Mouse (Mus musculus) liver, postnatal 0 days (tissue): ENCODE data around the gene Tmem18. TPM values are rescaled to one million over a fixed set of nuclear protein-coding genes. Genes with fewer than 3 reads are reported as not detected.

Source experiments
- ATAC-seq: fragments of 200-750 bp; cut with Nextera tagmentation; 2 replicates; pipeline ENCODE4 v1.8.0; 2017; ENCODE audit warnings: mild to moderate bottlenecking, moderate library complexity
- DNase-seq: peaks from one replicate; pipeline ENCODE4 v3.0.0-alpha.2; 2016
- H3K27ac ChIP-seq: fragments of 300-500 bp; sonication (generic); 2 replicates; pipeline ENCODE4 v1.5.1; 2014; ENCODE audit warnings: antibody characterized with exemption, moderate library complexity, mild to moderate bottlenecking, low read depth
- H3K27me3 ChIP-seq: fragments of 300-500 bp; sonication (generic); 2 replicates; pipeline ENCODE4 v1.6.1; 2014; ENCODE audit warnings: low read length, control low read depth, mixed read lengths; ENCODE audit not compliant: insufficient read depth
- H3K36me3 ChIP-seq: fragments of 300-500 bp; sonication (generic); replicated peaks from 2 replicates; pipeline ENCODE4 v1.6.1; 2014; ENCODE audit warnings: mild to moderate bottlenecking, control low read depth, low read length, moderate library complexity, mixed read lengths; ENCODE audit not compliant: insufficient read depth
- H3K4me1 ChIP-seq: fragments of 300-500 bp; sonication (generic); 2 replicates; pipeline ENCODE4 v1.6.1; 2014; ENCODE audit warnings: antibody characterized with exemption, mild to moderate bottlenecking, control low read depth; ENCODE audit not compliant: insufficient read depth
- H3K4me2 ChIP-seq: fragments of 300-500 bp; sonication (generic); 2 replicates; pipeline ENCODE4 v1.6.1; 2014; ENCODE audit warnings: low read depth, mild to moderate bottlenecking, low read length, moderate library complexity, mixed read lengths
- H3K4me3 ChIP-seq: fragments of 300-500 bp; sonication (generic); 2 replicates; pipeline ENCODE4 v1.5.1; 2014; ENCODE audit warnings: low read depth, low read length
- H3K9ac ChIP-seq: fragments of 300-500 bp; sonication (generic); replicated peaks from 2 replicates; pipeline ENCODE4 v1.6.1; 2014; ENCODE audit warnings: mild to moderate bottlenecking, moderate library complexity
- H3K9me3 ChIP-seq: fragments of 300-500 bp; sonication (generic); 2 replicates; pipeline ENCODE4 v1.6.1; 2016; ENCODE audit warnings: mild to moderate bottlenecking, control low read depth, low read length, mixed read lengths
- CTCF ChIP-seq: sonication (generic); IDR thresholded peaks from 2 replicates; pipeline ENCODE4 v1.5.1; 2016; ENCODE audit warnings: antibody characterized with exemption, low read depth
- EP300 ChIP-seq: IDR thresholded peaks from 2 replicates; pipeline ENCODE4 v1.6.1; 2016; ENCODE audit warnings: antibody characterized with exemption, low read depth, mild to moderate bottlenecking
- WGBS: fragments of 180-500 bp; shearing (Covaris S2); extraction: QIAGEN DNeasy Blood & Tissue Kit; methylation state at CpG from one replicate; pipeline ENCODE4 v1.1.7; 2014; ENCODE audit not compliant: insufficient replicate concordance; 5-methylcytosine and 5-hydroxymethylcytosine counted together
- polyA plus RNA-seq: library from polyadenylated mRNA; unstranded; fragments of >200 nt; fragmentation: Nextera tagmentation; extraction: Ambion mirVana; gene quantifications from 2 replicates; pipeline ENCODE4 v1.2.1, GENCODE M21; 2015

Tmem18 gene
- polyA plus RNA-seq, 1 experiment from 2014 or later = 5.1 TPM

GRCm38 (mm10) chr12:30583586-30584355, 455 bp upstream of the Tmem18 start:
- Histone ChIP-seq H3K9me3 (no peaks in the 10 kb centered on the region), H3K9ac (peak overlapping the region; percentile 80), H3K36me3 (peaks cover 9% of the 10 kb centered on the region), H3K27ac (no peak overlapping the region; the same call in 1 of the 2 replicates), H3K4me2 (peak overlapping the region; percentile 92), H3K4me3 (peak overlapping the region; percentile 66), H3K27me3 (no peaks in the 10 kb centered on the region), H3K4me1 (peaks cover 14% of the 10 kb centered on the region)
- TF ChIP-seq EP300 = no peak
- no peak for TF ChIP-seq CTCF
- DNase-seq (no peak), ATAC-seq (peak; percentile 28)
- WGBS = 17% methylated on average over 12 of the region's 12 CpGs

DNA sequence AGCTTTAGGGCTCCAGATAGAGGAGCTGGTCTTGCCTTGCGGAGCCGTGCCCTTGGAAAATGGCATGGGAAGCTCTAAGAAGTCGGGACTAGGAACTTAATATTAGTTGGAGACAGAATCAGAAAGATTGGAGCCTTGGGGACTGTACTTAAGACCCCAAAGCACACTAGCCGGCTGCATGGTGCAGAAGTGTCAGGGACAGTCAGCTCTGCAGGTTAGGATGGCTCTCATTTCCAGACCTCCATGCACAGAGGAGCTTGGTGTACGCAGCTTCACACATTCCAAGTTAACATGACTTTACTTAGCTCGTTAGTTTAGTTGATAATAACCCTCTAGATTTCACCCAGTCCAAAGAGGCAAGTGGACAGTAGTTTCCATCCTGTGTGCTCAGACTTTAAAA, 637 bp downstream of the Tmem18 start:
- Histone ChIP-seq H3K27ac (peak overlapping the region; percentile 29; the same call in 1 of the 2 replicates), H3K9ac (peak overlapping the region; percentile 80), H3K4me2 (peak overlapping the region; percentile 92), H3K9me3 (no peaks in the 10 kb centered on the region), H3K36me3 (peaks cover 16% of the 10 kb centered on the region), H3K27me3 (no peaks in the 10 kb centered on the region), H3K4me3 (peak overlapping the region; percentile 66), H3K4me1 (peaks cover 14% of the 10 kb centered on the region)
- no peak for DNase-seq
- peak; percentile 35 for ATAC-seq
- WGBS = 8% methylated on average over 6 of the region's 6 CpGs
- no peak for TF ChIP-seq EP300
- no peak for TF ChIP-seq CTCF

DNA sequence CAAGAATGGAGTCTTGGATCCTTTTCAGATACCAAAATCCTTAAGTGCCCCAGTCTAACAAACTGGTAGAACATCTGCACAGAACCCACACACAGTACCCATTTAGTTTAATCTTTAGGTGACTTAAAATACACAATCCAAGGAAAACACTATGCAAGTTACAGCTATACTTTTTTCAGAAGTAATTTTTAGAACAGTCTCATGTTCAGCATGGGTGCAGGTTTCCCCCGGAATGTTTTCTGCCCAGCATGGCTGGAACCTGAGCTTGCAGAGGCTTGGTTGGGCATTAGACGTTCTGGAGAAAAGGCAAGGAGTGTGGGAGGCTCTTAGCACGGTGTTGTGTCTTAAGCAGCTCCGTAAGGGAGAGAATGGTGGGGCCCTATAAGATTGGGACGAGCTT, 7.6 kb downstream of the Tmem18 start:
- ATAC-seq = no peak
- Histone ChIP-seq H3K27me3 (no peaks in the 10 kb centered on the region), H3K36me3 (peaks cover 26% of the 10 kb centered on the region), H3K4me2 (no peak overlapping the region), H3K4me1 (no peaks in the 10 kb centered on the region), H3K27ac (no peak overlapping the region), H3K4me3 (no peak overlapping the region), H3K9me3 (no peaks in the 10 kb centered on the region), H3K9ac (no peak overlapping the region)
- TF ChIP-seq EP300 (no peak), CTCF (no peak)
- no peak for DNase-seq
- WGBS = 78% methylated on average over 5 of the region's 5 CpGs

- ATAC-seq (0 out of 2 replicates have a peak, but pooled peaks have one; percentile 29), DNase-seq (peak; percentile 48)
- Histone ChIP-seq H3K36me3 (no peaks in the 10 kb centered on the region), H3K27ac (no peak overlapping the region), H3K4me1 (no peaks in the 10 kb centered on the region), H3K9ac (no peak overlapping the region), H3K4me3 (no peak overlapping the region), H3K4me2 (no peak overlapping the region), H3K27me3 (no peaks in the 10 kb centered on the region), H3K9me3 (no peaks in the 10 kb centered on the region)
- peak; percentile 87 for TF ChIP-seq CTCF
- no peak for TF ChIP-seq EP300
- WGBS = 42% methylated on average over 8 of the region's 8 CpGs
Measured at GRCm38 (mm10) chr12:30596818-30597407, 12.7 kb downstream of the Tmem18 start.

DNA sequence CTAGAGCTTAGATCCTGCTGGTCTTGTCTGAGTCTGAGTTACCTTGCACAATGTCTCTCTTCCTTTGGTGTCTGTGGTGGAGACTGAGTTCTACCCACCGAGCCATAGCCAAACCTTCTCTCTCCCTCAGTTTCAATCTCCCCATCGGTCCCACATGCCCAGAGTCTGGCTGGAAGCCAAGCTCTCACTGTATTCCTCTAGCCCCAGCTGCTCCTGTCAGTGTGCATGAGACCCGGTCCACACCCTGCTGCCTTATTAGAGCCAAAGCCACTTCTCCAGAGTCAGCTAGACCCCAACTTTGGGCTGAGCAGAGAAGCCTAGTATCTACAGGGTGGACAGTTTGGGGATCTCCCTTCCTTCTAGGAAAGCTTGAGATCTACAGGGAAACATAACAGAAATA, 14.7 kb downstream of the Tmem18 start:
- TF ChIP-seq CTCF (no peak), EP300 (no peak)

DNA sequence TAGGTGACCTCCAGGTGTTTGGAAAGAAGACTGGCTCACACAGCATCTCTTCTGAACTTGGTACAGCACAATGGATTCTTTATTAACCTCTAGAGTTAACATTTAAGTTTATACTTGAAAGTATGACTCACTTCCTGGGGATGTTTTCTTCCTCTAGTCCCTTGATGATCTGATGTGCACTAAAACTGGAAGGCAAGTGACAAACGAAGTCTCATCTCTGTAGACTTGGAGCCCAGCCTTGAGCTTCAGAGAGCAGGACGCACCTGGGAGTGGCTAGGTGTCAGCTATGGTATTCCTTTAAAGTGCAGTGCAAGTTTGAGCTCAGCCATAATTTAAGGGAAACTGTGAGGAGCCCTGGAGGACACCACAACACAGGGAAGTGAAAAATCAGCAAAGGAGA, 15.2 kb downstream of the Tmem18 start:
- no peaks in the 10 kb centered on the region for H3K9me3 ChIP-seq
- 55% methylated on average over 2 of the region's 2 CpGs for WGBS
- ATAC-seq = no peak
- no peak overlapping the region for H3K27ac ChIP-seq
- no peaks in the 10 kb centered on the region for H3K27me3 ChIP-seq
- H3K9ac ChIP-seq = no peak overlapping the region
- H3K36me3 ChIP-seq = no peaks in the 10 kb centered on the region
- TF ChIP-seq CTCF = no peak
- no peak for TF ChIP-seq EP300
- H3K4me3 ChIP-seq = no peak overlapping the region
- no peaks in the 10 kb centered on the region for H3K4me1 ChIP-seq
- H3K4me2 ChIP-seq = no peak overlapping the region
- DNase-seq = no peak

More for the DNA sequence above, 14.7 kb downstream of the Tmem18 start:
- H3K27ac ChIP-seq = no peak overlapping the region
- DNase-seq (no peak), ATAC-seq (no peak)
- no peaks in the 10 kb centered on the region for H3K27me3 ChIP-seq
- 47% methylated on average over 3 of the region's 3 CpGs for WGBS
- H3K9ac ChIP-seq = no peak overlapping the region
- H3K9me3 ChIP-seq = no peaks in the 10 kb centered on the region
- no peaks in the 10 kb centered on the region for H3K4me1 ChIP-seq
- H3K4me3 ChIP-seq = no peak overlapping the region
- H3K4me2 ChIP-seq = no peak overlapping the region
- no peaks in the 10 kb centered on the region for H3K36me3 ChIP-seq
